Mouse (Mus musculus): Measurements from ENCODE around the gene Raver1.

- no peak for TF ChIP-seq POLR2A (IDR thresholded peaks at IDR 0.05; ENCODE audit: insufficient read depth, low read depth, low read length)
- no peak for TF ChIP-seq CTCF (IDR thresholded peaks at IDR 0.05; ENCODE audit: insufficient read depth, low read depth, low read length)
Measured at GRCm38 (mm10) chr9:21028560-21029110, 63.2 kb downstream of the Raver1 start.
